Mouse (Mus musculus): Measurements from ENCODE around the gene Gm10715.
"Not testable (repeated sequence)": the region's sequence is repeated elsewhere in the genome, so short reads cannot be mapped to it uniquely, and the experiment has no call there.

DNA sequence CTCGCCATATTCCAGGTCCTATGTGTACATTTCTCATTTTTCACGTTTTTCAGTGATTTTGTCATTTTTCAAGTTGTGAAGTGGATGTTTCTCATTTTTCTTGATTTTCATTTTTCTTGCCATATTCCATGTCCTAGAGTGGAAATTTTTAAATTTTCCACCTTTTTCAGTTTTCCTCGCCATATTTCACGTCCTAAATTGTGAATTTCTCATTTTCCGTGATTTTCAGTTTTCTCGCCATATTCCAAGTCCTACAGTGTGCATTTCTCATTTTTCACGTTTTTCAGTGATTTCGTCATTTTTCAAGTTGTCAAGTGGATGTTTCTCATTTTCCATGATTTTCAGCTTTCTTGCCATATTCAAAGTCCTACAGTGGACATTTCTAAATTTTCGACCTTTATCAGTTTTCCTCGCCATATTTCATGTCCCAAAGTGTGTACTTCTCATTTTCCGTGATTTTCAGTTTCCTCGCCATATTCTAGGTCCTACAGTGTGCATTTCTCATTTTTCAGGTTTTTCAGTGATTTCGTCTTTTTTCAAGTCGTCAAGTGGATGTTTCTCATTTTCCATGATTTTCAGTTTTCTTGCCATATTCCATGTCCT, 33.8 kb upstream of the Gm10715 start, which contains the start of gene Gm11168:
- not testable (repeated sequence) for TF ChIP-seq GATA1 (IDR thresholded peaks at IDR 0.05; ENCODE audit: borderline replicate concordance, low read length); FLI1 (IDR thresholded peaks at IDR 0.05; ENCODE audit: low read length)

All from megakaryocyte, embryonic 14.5 days (primary cell).